In the genomic region with DNA sequence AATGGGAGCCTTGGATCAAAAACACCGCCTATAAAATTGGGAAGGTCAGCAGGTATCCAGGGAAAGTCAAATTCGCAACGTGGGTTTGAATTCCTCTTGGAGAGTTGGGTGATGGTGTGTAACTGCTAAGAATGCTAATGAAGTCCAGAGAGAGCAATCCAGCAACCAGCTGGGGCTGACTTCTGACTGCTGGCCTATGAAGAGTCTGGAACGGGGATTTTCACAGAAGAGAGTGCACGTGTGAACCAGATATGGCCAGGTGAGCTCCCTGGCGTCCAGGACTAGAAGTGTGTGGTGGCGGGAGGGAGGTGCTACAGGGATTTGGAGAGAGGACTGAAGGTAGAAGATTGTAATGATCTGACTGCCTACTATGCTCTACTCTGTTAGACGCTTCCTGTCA, we compare ENCODE assay signal across 33 mouse cellular contexts. TPM values are rescaled to one million over a fixed set of nuclear protein-coding genes. Genes with fewer than 3 reads are reported as not detected.
A peak's percentile ranks its signal among the peaks of the same experiment; 100 is the strongest.
DNase-seq lines count a peak whose midpoint lies in the region; ATAC-seq and TF ChIP-seq lines count a peak whose summit lies in the region.
"Had no signal": no experiment of that assay in that cellular context is flagged by ENCODE, and none has a peak within 500 bp of the region (broad histone marks: within the 10 kb centered on the region; RNA-seq: fewer than 3 reads in every experiment).

No protein-coding gene starts in this region.

- H3K9ac ChIP-seq in kidney, embryonic 14.5 days (ENCODE audit: low read depth, low read length) = no peak overlapping the region
- H3K9ac ChIP-seq in kidney, embryonic 16.5 days (replicated peaks; ENCODE audit: low read length) = no peak overlapping the region
- H3K9ac ChIP-seq in forebrain, postnatal 0 days = no peak overlapping the region
- H3K9ac ChIP-seq: forebrain, embryonic 13.5 days; hindbrain, embryonic 12.5 days had no signal

- H3K36me3 ChIP-seq in kidney, embryonic 14.5 days (ENCODE audit: control insufficient read depth, insufficient read depth, low read length) = no peaks in the 10 kb centered on the region
- no peaks in the 10 kb centered on the region for H3K36me3 ChIP-seq in kidney, embryonic 16.5 days (ENCODE audit: insufficient read depth, low read length)
- no peaks in the 10 kb centered on the region for H3K36me3 ChIP-seq in forebrain, postnatal 0 days (ENCODE audit: insufficient read depth)
- H3K36me3 ChIP-seq: forebrain, embryonic 10.5 days; G1E; hindbrain, embryonic 12.5 days had no signal

- 55% methylated on average over 8 of the region's 8 CpGs for WGBS in kidney, embryonic 14.5 days
- WGBS in kidney, embryonic 16.5 days = 52% methylated on average over 8 of the region's 8 CpGs
- 59% methylated on average over 8 of the region's 8 CpGs for WGBS in forebrain, postnatal 0 days

- peaks cover 10% of the 10 kb centered on the region for H3K4me1 ChIP-seq in kidney, embryonic 14.5 days (ENCODE audit: control insufficient read depth, insufficient read depth, low read length)
- peaks cover 22% of the 10 kb centered on the region for H3K4me1 ChIP-seq in kidney, embryonic 16.5 days (ENCODE audit: insufficient read depth, low read length)
- H3K4me1 ChIP-seq in forebrain, postnatal 0 days (ENCODE audit: insufficient read depth) = peaks cover 7% of the 10 kb centered on the region; the same call in 1 of the 2 replicates

- peaks cover 31% of the 10 kb centered on the region for H3K27me3 ChIP-seq in kidney, embryonic 14.5 days (ENCODE audit: control insufficient read depth, insufficient read depth, low read length)
- peaks cover 37% of the 10 kb centered on the region for H3K27me3 ChIP-seq in kidney, embryonic 16.5 days (ENCODE audit: insufficient read depth, low read length)
- H3K27me3 ChIP-seq in forebrain, postnatal 0 days (ENCODE audit: insufficient read depth, low read length) = peaks cover 19% of the 10 kb centered on the region

- no peak overlapping the region for H3K27ac ChIP-seq in kidney, embryonic 14.5 days (ENCODE audit: low read depth, low read length)
- H3K27ac ChIP-seq in kidney, embryonic 16.5 days (ENCODE audit: low read length) = 0 out of 2 replicates have a peak overlapping the region, but pooled peaks have one; percentile 2
- no peak overlapping the region for H3K27ac ChIP-seq in forebrain, postnatal 0 days (ENCODE audit: low read depth, low read length)
- H3K27ac ChIP-seq: forebrain, embryonic 10.5 days; forebrain, embryonic 13.5 days; hindbrain, embryonic 12.5 days had no signal

- no peak overlapping the region for H3K4me2 ChIP-seq in kidney, embryonic 14.5 days (replicated peaks; ENCODE audit: low read depth, low read length)
- H3K4me2 ChIP-seq in kidney, embryonic 16.5 days (replicated peaks; ENCODE audit: low read depth, low read length) = no peak overlapping the region
- no peak overlapping the region for H3K4me2 ChIP-seq in forebrain, postnatal 0 days (ENCODE audit: low read depth)
- H3K4me2 ChIP-seq: forebrain, embryonic 13.5 days; heart, embryonic 11.5 days; hindbrain, embryonic 12.5 days had no signal

- no peak overlapping the region for H3K4me3 ChIP-seq in kidney, embryonic 14.5 days (ENCODE audit: low read length)
- H3K4me3 ChIP-seq in kidney, embryonic 16.5 days (ENCODE audit: low read length) = no peak overlapping the region
- no peak overlapping the region for H3K4me3 ChIP-seq in forebrain, postnatal 0 days (ENCODE audit: low read depth, low read length)
- H3K4me3 ChIP-seq: forebrain, embryonic 10.5 days; forebrain, embryonic 13.5 days; hindbrain, embryonic 12.5 days had no signal

- H3K9me3 ChIP-seq in kidney, embryonic 14.5 days (ENCODE audit: control insufficient read depth, low read length) = no peaks in the 10 kb centered on the region
- H3K9me3 ChIP-seq in kidney, embryonic 16.5 days (ENCODE audit: low read length) = no peaks in the 10 kb centered on the region
- H3K9me3 ChIP-seq in forebrain, postnatal 0 days (ENCODE audit: low read length) = no peaks in the 10 kb centered on the region
- H3K9me3 ChIP-seq: forebrain, embryonic 10.5 days; forebrain, embryonic 13.5 days; hindbrain, embryonic 12.5 days had no signal

- ATAC-seq in kidney, embryonic 14.5 days (ENCODE audit: low FRiP score, low TSS enrichment) = no peak
- ATAC-seq in kidney, embryonic 16.5 days (ENCODE audit: low FRiP score, low TSS enrichment) = no peak
- ATAC-seq in frontal cortex, adult (ENCODE audit: low TSS enrichment) = no peak
- ATAC-seq in forebrain, postnatal 0 days = no peak
- ATAC-seq: forebrain, embryonic 13.5 days; forebrain, embryonic 16.5 days; hindbrain, embryonic 16.5 days; Patski had no signal

- TF ChIP-seq CTCF in forebrain, postnatal 0 days (IDR thresholded peaks at IDR 0.05; ENCODE audit: low read depth) = no peak

- DNase-seq in kidney, adult 11 months = peak; percentile 59
- no peak for DNase-seq in kidney, adult 18-20 months
- peak; percentile 17 to 69 for DNase-seq in kidney, postnatal 25 days
- no peak for DNase-seq in forebrain, postnatal 0 days
- DNase-seq: adrenal gland, postnatal 10 days; adrenal gland, postnatal 36 days; B cell, adult 2 months; cerebellum, adult 18-20 months; cerebellum, adult 9-10 months; cerebellum, postnatal 14 days; gastrocnemius, postnatal 25 days had no signal

RNA-seq across cellular contexts. Expression of a gene that starts 3.9 kb away (rescaled TPM):
- 0.40 and 1.2 TPM in 2 replicates for polyA plus RNA-seq in kidney, embryonic 14.5 days (2014; fragmentation: Nextera tagmentation; extraction: Ambion mirVana)
- polyA plus RNA-seq in kidney, embryonic 16.5 days (2015; fragmentation: Nextera tagmentation; extraction: Ambion mirVana) = 2.2 and 2.6 TPM in 2 replicates
- 1.2 and 2.8 TPM in 2 replicates for total RNA-seq in forebrain, postnatal 0 days (2014; rRNA removed)
- 0.45 and 0.88 TPM in 2 replicates for polyA plus RNA-seq in forebrain, postnatal 0 days (2015; fragmentation: Nextera tagmentation; extraction: Ambion mirVana)
- total RNA-seq: CH12.LX; gastrocnemius, adult 8-10 months; gastrocnemius, postnatal 25 days had no signal
- polyA plus RNA-seq: G1E, Patski had no signal

RNA-seq across cellular contexts. Expression of a gene that starts 24.2 kb away (rescaled TPM):
- 1.4 and 3.3 TPM in 2 replicates for polyA plus RNA-seq in kidney, embryonic 14.5 days (2014; fragmentation: Nextera tagmentation; extraction: Ambion mirVana)
- 18.8 and 19.2 TPM in 2 replicates for polyA plus RNA-seq in kidney, embryonic 16.5 days (2015; fragmentation: Nextera tagmentation; extraction: Ambion mirVana)
- total RNA-seq in forebrain, postnatal 0 days (2014; rRNA removed) = not detected in 2 replicates
- polyA plus RNA-seq in forebrain, postnatal 0 days (2015; fragmentation: Nextera tagmentation; extraction: Ambion mirVana) = not detected in 2 replicates
- total RNA-seq: adrenal gland, adult 18-20 months; adrenal gland, postnatal 10 days; adrenal gland, postnatal 36 days; gastrocnemius, adult 8-10 months; gastrocnemius, postnatal 25 days; heart, adult 8-10 months; heart, postnatal 25 days; hematopoietic stem cell, adult 5-6 weeks had no signal
- polyA plus RNA-seq: embryonic facial prominence, embryonic 11.5 days; embryonic facial prominence, embryonic 14.5 days; forebrain, embryonic 10.5 days; forebrain, embryonic 13.5 days; forebrain, embryonic 16.5 days; G1E; gonadal fat pad, adult 2 months; heart, embryonic 14.5 days; heart, postnatal 0 days; hindbrain, embryonic 12.5 days; hindbrain, embryonic 16.5 days had no signal

Comparison
In these comparisons a context has a peak if more than half of its experiments do, and no peak if none do; other contexts are left out.
1. DNase-seq: peak in kidney, adult 11 months (single experiment) and kidney, postnatal 25 days (2 of 2); none in kidney, adult 18-20 months (single experiment) and forebrain, postnatal 0 days (single experiment).